Mouse (Mus musculus): ENCODE measurements around the gene Col24a1. TPM values are rescaled to one million over a fixed set of nuclear protein-coding genes. Genes with fewer than 3 reads are reported as not detected.
"Not testable (repeated sequence)": the region's sequence is repeated elsewhere in the genome, so short reads cannot be mapped to it uniquely, and the experiment has no call there.

The Col24a1 gene
- polyA plus RNA-seq, 1 experiment from 2014 or later = 0.62 TPM

DNA sequence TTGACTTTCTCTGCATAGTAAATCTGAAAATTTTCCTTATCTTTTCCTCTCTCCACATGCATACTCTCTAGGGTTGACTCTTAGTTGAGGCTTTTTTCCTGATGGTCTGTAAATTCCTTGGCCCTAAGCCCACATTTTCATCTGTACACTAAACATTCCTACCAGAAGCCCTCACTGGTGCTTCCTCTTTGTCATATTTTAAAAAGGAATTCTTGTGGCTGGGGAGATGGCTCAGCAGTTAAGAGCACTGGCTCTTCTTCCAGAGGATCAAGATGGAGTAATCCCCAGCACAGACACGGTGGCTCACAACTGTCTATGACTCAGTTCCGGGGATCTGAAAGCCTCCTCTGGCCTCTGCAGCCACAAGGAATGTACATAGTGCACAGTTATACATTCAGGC lies 128.1 kb downstream of the Col24a1 start:
- WGBS = 82% methylated on average over 2 of the region's 2 CpGs

DNA sequence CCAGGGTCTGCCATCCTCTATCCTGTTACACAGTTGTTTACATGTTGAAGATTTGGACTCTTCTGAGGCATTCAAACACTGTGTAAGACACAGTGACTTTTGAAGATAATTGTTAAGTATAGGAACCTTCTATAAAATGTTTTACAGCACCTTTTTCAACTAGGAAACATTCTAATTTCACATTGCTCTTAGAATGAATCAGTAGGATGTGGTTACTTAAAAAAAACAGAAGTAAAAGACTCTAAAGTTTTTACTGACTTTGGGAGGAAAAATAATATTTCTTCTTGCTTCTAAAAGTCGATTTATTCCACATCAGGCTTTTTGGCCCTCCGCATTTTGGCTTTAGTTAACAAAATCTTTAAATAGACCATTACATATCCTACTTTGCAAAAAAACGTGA lies 129.8 kb downstream of the Col24a1 start:
- no peak for ATAC-seq (ENCODE audit: low FRiP score)
- no peak overlapping the region for H3K4me3 ChIP-seq
- no peak overlapping the region for H3K27ac ChIP-seq
- H3K9ac ChIP-seq = no peak overlapping the region
- no peaks in the 10 kb centered on the region for H3K36me3 ChIP-seq
- no peaks in the 10 kb centered on the region for H3K27me3 ChIP-seq
- H3K9me3 ChIP-seq = no peaks in the 10 kb centered on the region
- H3K4me1 ChIP-seq (replicated peaks) = no peaks in the 10 kb centered on the region
- 95% methylated on average over 3 of the region's 3 CpGs for WGBS
- no peak overlapping the region for H3K4me2 ChIP-seq

More for the DNA sequence above, 128.1 kb downstream of the Col24a1 start:
- H3K36me3 ChIP-seq = no peaks in the 10 kb centered on the region
- no peak overlapping the region for H3K4me2 ChIP-seq
- H3K9ac ChIP-seq = no peak overlapping the region
- no peaks in the 10 kb centered on the region for H3K27me3 ChIP-seq
- no peak for ATAC-seq (ENCODE audit: low FRiP score)
- no peak overlapping the region for H3K27ac ChIP-seq
- no peaks in the 10 kb centered on the region for H3K4me1 ChIP-seq (replicated peaks)
- H3K4me3 ChIP-seq = no peak overlapping the region
- H3K9me3 ChIP-seq = no peaks in the 10 kb centered on the region

DNA sequence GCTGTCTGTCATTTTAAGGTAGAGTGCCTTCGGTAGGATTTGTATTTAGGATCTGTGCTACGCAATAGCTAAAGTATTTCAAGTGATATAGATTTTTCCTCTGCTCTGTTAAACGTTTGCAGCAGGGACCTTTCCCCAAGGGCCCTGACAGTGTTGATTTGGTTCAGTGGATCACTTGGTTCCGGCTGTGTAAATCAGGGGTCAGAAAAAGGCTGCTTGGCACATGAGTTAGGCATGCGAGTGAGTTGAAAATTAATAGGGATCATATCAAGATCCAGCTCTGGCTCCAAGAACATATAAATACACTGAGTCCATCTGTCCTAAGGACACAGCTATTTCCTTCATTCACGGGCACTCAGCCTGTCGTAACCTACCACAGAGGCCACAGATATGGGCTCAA lies 146.1 kb downstream of the Col24a1 start:
- Histone ChIP-seq H3K9ac (no peak overlapping the region), H3K36me3 (no peaks in the 10 kb centered on the region), H3K9me3 (no peaks in the 10 kb centered on the region), H3K4me1 (replicated peaks) (no peaks in the 10 kb centered on the region), H3K27me3 (no peaks in the 10 kb centered on the region), H3K4me3 (no peak overlapping the region), H3K27ac (no peak overlapping the region), H3K4me2 (no peak overlapping the region)
- WGBS = 81% methylated on average over 7 of the region's 7 CpGs
- ATAC-seq (ENCODE audit: low FRiP score) = no peak

DNA sequence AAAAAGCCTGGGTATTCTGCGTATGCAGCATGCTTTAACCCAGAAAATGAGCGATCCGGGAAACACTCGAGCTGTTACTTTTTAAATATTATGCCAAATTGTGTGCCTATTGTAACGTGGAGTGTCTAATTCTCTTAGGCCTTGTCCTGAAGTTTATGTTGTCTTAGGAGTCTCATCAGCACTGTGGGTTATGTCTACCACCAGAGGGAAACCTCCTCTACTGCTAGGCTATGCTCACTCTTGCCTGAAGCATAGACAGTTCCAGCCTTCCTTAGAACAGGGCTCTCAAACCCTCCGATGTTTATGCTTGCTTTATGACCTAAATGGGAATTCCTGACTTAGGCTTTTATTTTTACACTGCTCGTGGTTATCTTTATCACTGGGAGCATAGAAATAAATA lies 146.8 kb downstream of the Col24a1 start:
- H3K27me3 ChIP-seq = no peaks in the 10 kb centered on the region
- no peaks in the 10 kb centered on the region for H3K36me3 ChIP-seq
- ATAC-seq (ENCODE audit: low FRiP score) = no peak
- H3K4me3 ChIP-seq = no peak overlapping the region
- WGBS = 91% methylated on average over 7 of the region's 7 CpGs
- H3K4me1 ChIP-seq (replicated peaks) = no peaks in the 10 kb centered on the region
- H3K9me3 ChIP-seq = no peaks in the 10 kb centered on the region
- H3K4me2 ChIP-seq = no peak overlapping the region
- H3K27ac ChIP-seq = no peak overlapping the region
- H3K9ac ChIP-seq = no peak overlapping the region

DNA sequence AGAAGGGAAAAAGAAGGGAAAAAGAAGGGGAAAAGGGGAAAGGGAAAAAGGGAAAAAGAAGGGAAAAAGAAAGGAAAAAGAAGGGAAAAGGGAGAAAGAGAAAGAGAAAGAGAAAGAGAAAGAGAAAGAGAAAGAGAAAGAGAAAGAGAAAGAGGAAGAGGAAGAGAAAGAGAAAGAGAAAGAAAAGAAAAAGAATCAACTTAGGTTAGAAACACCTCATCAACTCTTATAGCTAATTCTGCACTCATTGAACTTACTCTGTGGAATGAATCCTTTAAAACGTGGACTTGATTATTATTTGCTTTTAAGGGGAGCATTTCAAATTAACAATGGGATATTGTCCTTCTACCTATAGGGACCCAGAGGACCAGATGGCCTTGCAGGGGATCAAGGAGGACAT lies 148.7 kb downstream of the Col24a1 start:
- WGBS = 78% methylated on average over 1 of the region's 1 CpGs

DNA sequence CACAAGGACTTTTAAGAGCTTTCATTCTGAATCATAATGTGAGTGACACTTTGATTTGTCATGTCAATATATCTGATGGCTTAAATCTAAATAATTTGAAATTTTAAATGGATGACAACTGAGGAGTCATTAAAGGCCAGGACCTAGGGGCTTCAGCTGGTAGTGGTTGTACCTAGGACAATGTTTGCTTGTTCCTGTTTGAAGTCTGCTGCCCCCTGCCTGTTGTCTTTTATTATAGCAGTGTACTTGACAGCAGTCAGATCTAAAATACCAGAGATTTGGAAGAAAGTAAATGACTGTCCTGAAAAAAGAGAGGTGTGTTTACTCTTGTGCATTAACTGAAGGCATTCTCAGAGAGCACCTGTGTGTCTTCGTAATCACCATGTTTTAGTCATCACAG lies 150.0 kb downstream of the Col24a1 start:
- no peak overlapping the region for H3K4me3 ChIP-seq
- H3K4me1 ChIP-seq (replicated peaks) = no peaks in the 10 kb centered on the region
- ATAC-seq (ENCODE audit: low FRiP score) = no peak
- H3K36me3 ChIP-seq = no peaks in the 10 kb centered on the region
- no peak overlapping the region for H3K27ac ChIP-seq
- H3K9ac ChIP-seq = no peak overlapping the region
- 95% methylated on average over 1 of the region's 1 CpGs for WGBS
- no peaks in the 10 kb centered on the region for H3K27me3 ChIP-seq
- H3K4me2 ChIP-seq = no peak overlapping the region
- H3K9me3 ChIP-seq = no peaks in the 10 kb centered on the region

More for the DNA sequence above, 148.7 kb downstream of the Col24a1 start:
- Histone ChIP-seq H3K27ac (no peak overlapping the region), H3K4me2 (no peak overlapping the region), H3K9ac (no peak overlapping the region), H3K9me3 (no peaks in the 10 kb centered on the region), H3K27me3 (no peaks in the 10 kb centered on the region), H3K4me1 (replicated peaks) (no peaks in the 10 kb centered on the region), H3K36me3 (no peaks in the 10 kb centered on the region), H3K4me3 (no peak overlapping the region)
- no peak for ATAC-seq (ENCODE audit: low FRiP score)

DNA sequence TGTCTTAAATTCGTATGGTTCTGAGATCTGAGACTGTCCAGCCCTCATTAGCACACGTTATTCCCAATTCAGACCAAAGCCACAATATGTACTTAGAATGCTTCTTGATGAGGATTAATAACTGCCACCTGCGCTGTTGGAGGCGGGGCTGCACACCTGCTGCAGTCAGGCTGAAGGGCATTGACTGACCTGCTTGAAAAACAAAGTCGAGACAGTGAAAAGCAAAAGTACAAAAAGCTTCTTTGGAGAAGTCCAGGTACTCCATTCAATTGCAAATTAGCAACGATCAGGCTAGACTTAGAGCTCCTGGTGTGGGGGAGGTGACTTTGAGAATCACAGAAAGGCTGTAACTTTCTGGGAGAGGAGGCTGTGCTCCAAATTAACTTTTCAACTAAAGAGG lies 150.9 kb downstream of the Col24a1 start:
- not testable (repeated sequence) for H3K9ac ChIP-seq; H3K27ac ChIP-seq; H3K4me3 ChIP-seq; H3K4me2 ChIP-seq; H3K27me3 ChIP-seq; H3K36me3 ChIP-seq; H3K9me3 ChIP-seq; ATAC-seq (ENCODE audit: low FRiP score); H3K4me1 ChIP-seq (replicated peaks)
- WGBS = 47% methylated on average over 6 of the region's 6 CpGs

DNA sequence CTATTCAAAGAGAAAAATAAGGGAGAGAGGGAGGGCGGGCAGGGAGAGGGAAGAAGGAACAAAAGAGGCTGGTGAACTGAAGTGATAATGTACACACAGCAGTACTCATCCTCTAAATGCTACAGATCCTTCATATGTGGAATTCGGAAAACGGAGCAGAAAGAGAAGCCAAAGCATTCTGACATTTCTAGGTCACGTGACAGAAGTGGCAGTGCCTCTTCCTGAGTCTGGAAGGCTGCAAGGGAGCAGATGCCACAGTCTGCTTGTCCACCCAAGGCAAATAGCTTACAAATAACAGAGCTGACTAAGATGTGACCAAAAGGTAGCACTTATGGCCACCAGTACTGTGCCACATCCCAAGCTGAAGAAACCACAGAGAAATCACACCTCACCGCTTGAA lies 164.8 kb downstream of the Col24a1 start:
- Histone ChIP-seq H3K4me3 (no peak overlapping the region), H3K4me2 (no peak overlapping the region), H3K4me1 (replicated peaks) (no peaks in the 10 kb centered on the region), H3K36me3 (no peaks in the 10 kb centered on the region), H3K27me3 (no peaks in the 10 kb centered on the region), H3K9ac (no peak overlapping the region), H3K9me3 (no peaks in the 10 kb centered on the region), H3K27ac (no peak overlapping the region)
- WGBS = 72% methylated on average over 5 of the region's 5 CpGs
- ATAC-seq (ENCODE audit: low FRiP score) = no peak

DNA sequence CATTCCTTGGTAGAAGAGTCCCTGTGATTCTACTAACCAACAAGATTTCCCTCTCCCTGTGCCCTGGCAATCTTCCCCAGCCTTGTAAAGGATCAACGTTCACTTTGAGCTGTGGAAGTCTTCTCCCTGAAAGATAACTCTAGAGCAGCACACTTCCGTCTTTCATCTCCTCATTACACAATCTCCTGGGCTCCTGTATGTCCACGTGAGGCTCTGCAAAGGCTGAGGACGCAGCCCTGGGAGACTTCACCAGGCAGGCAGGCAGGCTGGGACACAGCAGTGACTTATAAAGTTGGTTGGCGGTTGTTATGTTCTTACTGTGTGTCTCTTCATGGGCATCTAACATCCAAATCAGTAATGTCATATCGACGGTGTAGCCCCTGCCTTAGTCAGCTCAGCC lies 170.1 kb downstream of the Col24a1 start:
- no peaks in the 10 kb centered on the region for H3K9me3 ChIP-seq
- no peak overlapping the region for H3K9ac ChIP-seq
- H3K36me3 ChIP-seq = no peaks in the 10 kb centered on the region
- peaks cover 5% of the 10 kb centered on the region; the same call in 1 of the 2 replicates for H3K4me1 ChIP-seq (replicated peaks)
- ATAC-seq (ENCODE audit: low FRiP score) = no peak
- H3K4me3 ChIP-seq = no peak overlapping the region
- H3K27ac ChIP-seq = no peak overlapping the region
- 83% methylated on average over 7 of the region's 7 CpGs for WGBS
- no peaks in the 10 kb centered on the region for H3K27me3 ChIP-seq
- H3K4me2 ChIP-seq = no peak overlapping the region

DNA sequence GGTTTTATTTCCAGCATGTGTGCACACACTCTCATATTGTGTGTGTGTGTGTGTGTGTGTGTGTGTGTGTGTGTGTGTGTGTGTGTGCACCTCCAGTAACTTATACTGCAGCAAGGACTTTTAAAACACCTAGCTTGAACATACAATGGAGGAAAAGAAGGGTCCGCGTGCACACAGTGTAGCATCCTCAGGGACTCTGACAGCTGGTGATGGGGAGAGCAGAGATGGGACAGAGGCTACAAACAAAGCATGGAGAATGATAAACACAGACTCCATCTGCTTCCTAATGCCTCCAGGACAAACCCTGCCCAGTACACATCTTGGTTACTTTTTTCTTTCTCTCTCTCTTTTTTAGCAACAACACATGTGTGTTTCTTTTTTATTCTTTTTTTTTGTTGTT lies 171.5 kb downstream of the Col24a1 start:
- no peaks in the 10 kb centered on the region for H3K36me3 ChIP-seq
- H3K27ac ChIP-seq = no peak overlapping the region
- no peak overlapping the region for H3K4me3 ChIP-seq
- no peak for ATAC-seq (ENCODE audit: low FRiP score)
- H3K4me1 ChIP-seq (replicated peaks) = peaks cover 5% of the 10 kb centered on the region; the same call in 1 of the 2 replicates
- H3K27me3 ChIP-seq = no peaks in the 10 kb centered on the region
- no peak overlapping the region for H3K9ac ChIP-seq
- 32% methylated on average over 2 of the region's 2 CpGs for WGBS
- H3K4me2 ChIP-seq = no peak overlapping the region
- H3K9me3 ChIP-seq = no peaks in the 10 kb centered on the region

DNA sequence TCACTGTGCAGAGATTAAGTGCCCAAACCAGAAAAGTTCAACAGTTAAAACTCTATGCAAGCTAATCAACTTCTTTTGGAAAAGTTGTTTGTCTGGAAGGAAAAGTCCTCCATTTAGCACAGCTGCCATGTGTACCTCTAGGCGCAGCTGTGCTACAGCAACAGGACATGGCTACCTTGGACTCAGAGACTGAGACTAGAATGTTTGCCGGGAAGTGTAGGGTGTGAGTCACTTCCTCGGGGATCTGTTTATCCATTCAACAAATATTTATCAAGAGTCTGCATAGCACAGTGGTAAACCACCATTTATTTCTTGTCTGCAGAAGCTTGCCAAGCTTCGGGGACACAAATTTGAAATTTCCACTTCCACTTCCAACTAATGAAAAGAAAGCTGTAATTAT lies 178.8 kb downstream of the Col24a1 start:
- H3K9me3 ChIP-seq = no peaks in the 10 kb centered on the region
- 88% methylated on average over 4 of the region's 4 CpGs for WGBS
- ATAC-seq (ENCODE audit: low FRiP score) = no peak
- no peak overlapping the region for H3K27ac ChIP-seq
- H3K4me1 ChIP-seq (replicated peaks) = no peaks in the 10 kb centered on the region
- H3K4me2 ChIP-seq = no peak overlapping the region
- H3K36me3 ChIP-seq = no peaks in the 10 kb centered on the region
- no peaks in the 10 kb centered on the region for H3K27me3 ChIP-seq
- no peak overlapping the region for H3K9ac ChIP-seq
- H3K4me3 ChIP-seq = no peak overlapping the region

DNA sequence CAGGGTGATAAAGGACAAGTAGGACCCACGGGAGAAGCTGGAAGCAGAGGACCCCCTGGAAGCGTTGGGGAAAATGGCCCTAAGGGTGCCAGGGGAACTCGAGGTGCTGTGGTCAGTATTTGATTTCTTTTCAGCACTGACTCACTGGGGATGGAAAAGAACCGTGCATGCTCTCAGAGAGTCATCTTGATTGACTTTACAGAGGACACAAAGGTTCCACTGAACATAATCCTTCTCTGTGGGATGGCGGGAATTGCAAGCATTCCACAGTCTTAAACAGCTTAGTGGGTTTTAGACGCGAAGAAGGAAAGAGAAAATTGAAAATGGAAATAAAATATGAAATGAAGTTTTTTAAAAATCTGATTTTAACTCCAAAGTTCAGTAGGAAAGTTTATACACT lies 181.9 kb downstream of the Col24a1 start:
- Histone ChIP-seq H3K27ac (no peak overlapping the region), H3K4me3 (no peak overlapping the region), H3K27me3 (no peaks in the 10 kb centered on the region), H3K36me3 (no peaks in the 10 kb centered on the region), H3K4me2 (no peak overlapping the region), H3K9me3 (no peaks in the 10 kb centered on the region), H3K4me1 (replicated peaks) (no peaks in the 10 kb centered on the region), H3K9ac (no peak overlapping the region)
- ATAC-seq (ENCODE audit: low FRiP score) = no peak
- WGBS = 69% methylated on average over 7 of the region's 7 CpGs

DNA sequence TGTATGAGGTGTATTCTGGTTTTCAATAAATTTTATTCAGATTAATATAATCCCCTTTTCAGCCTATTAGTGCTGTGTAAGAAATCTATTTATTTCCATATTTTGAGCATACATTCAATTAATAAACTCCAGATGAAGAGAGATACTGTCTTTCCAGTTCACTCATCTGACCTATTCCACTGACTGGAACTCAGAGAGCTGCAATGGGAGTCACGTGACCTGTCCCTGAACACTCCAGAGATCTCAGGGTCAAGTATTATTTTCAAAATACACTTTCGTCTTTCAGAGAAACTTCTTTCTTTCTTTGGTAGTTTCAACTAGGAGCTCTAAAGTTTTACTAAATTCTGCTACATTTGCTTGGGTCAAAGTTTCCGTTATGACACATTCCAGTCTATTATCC lies 184.4 kb downstream of the Col24a1 start:
- Histone ChIP-seq H3K4me1 (replicated peaks) (no peaks in the 10 kb centered on the region), H3K27me3 (no peaks in the 10 kb centered on the region), H3K27ac (no peak overlapping the region), H3K4me3 (no peak overlapping the region), H3K9ac (no peak overlapping the region), H3K4me2 (no peak overlapping the region), H3K9me3 (no peaks in the 10 kb centered on the region), H3K36me3 (no peaks in the 10 kb centered on the region)
- 88% methylated on average over 3 of the region's 3 CpGs for WGBS
- ATAC-seq (ENCODE audit: low FRiP score) = no peak

DNA sequence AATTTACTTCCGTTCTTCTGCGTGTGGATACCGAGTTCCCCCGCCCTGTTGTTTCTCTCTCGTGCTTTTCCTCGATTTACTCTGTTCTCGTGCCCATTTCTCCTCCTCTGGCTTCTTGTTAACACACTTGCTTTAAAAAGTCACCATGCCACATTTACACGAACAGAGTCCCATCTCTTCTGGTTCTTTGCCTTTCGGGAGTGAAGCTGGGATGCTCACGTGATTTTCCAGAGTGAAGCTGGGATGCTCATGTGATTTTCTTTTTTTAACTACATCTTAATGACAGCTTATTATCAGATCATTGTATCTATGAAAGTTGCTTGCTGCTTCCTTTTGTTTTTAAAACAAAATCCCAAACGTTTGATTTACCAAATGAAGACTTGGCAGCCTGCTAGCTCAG lies 184.8 kb downstream of the Col24a1 start:
- H3K9ac ChIP-seq = no peak overlapping the region
- H3K27ac ChIP-seq = no peak overlapping the region
- ATAC-seq (ENCODE audit: low FRiP score) = no peak
- no peak overlapping the region for H3K4me2 ChIP-seq
- no peaks in the 10 kb centered on the region for H3K36me3 ChIP-seq
- no peaks in the 10 kb centered on the region for H3K4me1 ChIP-seq (replicated peaks)
- H3K9me3 ChIP-seq = no peaks in the 10 kb centered on the region
- H3K27me3 ChIP-seq = no peaks in the 10 kb centered on the region
- no peak overlapping the region for H3K4me3 ChIP-seq
- WGBS = 82% methylated on average over 11 of the region's 11 CpGs

Measured in hindbrain, embryonic 13.5 days (tissue).